Mouse (Mus musculus): ENCODE data around the gene Olfr209.
"Not testable (repeated sequence)": the region's sequence is repeated elsewhere in the genome, so short reads cannot be mapped to it uniquely, and the experiment has no call there.

The Olfr209 gene

DNA sequence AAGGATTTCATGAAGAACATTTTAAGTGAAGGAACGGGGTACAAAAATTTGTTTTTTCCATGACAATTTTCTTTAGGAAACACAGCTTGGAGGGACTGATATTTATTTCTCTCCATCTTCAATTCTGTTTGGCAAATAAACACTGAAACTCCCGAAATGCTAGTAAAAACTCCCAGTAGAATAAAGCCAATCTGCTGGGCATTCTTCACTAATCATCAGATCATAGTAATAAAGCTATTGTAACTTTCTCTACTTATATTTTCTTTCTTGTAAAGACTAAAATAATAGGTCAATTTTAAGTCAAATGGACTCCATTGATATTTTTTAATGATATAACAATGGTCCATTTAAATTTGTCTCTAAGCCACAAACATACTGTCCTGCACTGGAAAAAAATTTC, at the start of gene Olfr209:
Olfr209 (minus strand) TSS at position 101 of the 400 bp plus-strand sequence.
- no peak for DNase-seq (ENCODE audit: low spot score in 2 of 2)

DNA sequence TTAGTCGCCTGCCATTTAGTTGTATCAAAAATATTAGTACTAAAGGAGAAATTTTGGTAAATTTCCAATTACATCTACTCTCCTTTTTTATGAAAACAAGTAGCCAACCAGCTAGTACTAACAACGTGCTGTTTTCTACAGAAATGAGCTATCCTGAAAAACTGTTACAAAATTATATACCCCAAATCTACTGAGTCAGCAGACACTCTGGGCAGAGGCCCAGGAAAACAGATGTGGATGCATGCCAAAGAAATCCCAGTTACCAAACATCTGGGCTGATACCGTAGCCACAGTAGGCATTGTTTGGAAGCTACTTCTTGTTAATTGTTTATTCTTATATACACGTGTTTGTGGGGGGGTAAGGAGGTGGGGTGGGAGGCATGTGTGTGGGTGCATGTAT, 49.7 kb upstream of the Olfr209 start:
- DNase-seq (ENCODE audit: low spot score in 2 of 2) = no peak

DNA sequence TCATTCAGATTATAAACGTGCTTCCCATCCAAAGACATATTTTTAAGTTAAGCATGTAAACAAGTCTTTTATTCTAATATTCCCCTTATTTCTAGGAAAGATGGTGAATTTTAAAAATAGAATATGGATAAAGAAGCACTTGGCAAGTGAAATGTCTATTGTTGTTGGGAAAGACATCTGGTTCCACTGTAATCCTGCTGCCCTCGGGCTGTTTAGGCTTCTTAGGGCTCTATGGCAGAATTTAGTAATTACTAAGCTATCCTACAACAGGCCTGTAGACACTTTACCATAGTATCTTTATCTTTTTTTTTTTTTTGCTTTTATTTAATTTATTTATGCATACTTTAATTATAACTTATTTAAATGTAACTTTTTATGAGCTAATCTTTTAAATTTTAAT, 46.0 kb upstream of the Olfr209 start:
- DNase-seq (ENCODE audit: low spot score in 2 of 2) = no peak

DNA sequence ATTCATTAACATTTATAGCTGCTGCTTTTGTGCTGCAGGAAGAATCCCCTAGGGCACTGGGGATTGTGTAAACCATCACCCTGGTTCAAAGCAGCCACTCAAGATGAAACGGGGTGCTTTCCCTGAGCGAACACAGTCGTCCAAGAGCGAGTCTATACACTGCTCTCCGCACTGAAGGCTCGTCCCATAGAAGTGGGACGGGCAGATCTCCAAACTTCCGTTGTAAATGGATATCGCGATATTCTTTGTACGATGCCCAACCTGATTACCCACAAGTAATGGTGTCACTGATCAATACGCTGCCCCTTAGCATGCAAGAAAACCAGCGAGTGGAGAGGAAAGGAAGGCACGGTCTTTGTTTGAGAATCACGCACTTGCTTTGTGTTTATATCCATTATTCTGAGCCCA, 45.6 kb upstream of the Olfr209 start:
- no peak for DNase-seq (ENCODE audit: low spot score in 2 of 2)

DNA sequence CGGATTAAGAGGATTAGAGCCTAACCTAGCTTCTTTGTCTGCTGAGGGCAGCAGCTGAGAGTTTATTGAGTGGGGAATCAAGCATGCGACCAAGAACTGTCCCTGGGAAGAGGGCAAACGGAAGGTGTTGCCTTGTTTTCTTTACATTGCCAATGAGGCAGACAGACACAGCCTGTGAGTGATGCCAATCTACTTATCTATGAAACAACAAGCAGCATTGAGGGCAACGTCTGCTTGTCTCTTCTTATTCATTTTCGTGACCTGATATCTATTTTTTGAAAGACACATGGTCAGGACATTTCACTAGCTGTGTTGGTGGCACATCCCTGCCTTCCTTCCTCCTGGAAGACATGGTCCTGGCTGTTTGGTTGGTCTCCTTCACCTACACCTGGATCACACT, 43.2 kb upstream of the Olfr209 start, which contains the start of gene Gabrr3:
Gabrr3 (plus strand) TSS at position 301 of the 400 bp plus-strand sequence.
- DNase-seq (ENCODE audit: low spot score in 2 of 2) = no peak

DNA sequence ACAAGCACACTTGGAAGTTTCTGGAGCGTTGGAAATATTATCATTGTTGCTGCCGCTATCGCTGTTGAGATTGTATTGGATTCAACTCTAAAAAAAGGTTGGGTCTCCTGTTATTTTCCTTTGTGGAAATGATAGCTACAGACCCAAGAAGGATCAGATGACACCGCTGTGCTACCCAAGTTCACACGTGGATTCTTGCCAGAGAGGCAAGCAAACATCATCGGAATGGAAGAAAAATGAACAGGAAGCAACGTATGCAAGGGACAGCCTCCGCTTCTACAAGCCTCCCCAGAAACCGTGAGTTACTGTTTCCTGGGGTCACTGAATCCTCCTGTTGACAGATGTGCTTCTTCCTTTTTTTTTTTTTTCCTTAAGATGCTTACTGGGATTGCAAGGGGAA, 41.0 kb upstream of the Olfr209 start:
- DNase-seq (ENCODE audit: low spot score in 2 of 2) = no peak

DNA sequence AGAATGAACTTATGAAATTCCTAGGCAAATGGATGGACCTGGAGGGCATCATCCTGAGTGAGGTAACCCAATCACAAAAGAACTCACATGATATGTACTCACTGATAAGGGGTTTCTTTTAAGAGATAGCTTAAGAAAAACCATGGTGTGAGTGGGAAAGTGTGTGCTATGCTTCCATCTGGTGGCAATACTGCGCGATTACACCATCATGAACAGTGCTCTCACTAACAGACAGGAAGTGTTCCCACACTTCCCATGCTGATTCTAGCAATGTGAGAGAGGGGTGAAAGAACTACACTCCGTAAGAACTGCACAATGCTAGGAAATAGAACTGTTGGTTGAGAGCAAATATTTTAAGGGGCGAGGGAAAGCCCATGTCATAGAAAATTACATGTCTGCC, 39.9 kb upstream of the Olfr209 start:
- no peak for DNase-seq (ENCODE audit: low spot score in 2 of 2)

DNA sequence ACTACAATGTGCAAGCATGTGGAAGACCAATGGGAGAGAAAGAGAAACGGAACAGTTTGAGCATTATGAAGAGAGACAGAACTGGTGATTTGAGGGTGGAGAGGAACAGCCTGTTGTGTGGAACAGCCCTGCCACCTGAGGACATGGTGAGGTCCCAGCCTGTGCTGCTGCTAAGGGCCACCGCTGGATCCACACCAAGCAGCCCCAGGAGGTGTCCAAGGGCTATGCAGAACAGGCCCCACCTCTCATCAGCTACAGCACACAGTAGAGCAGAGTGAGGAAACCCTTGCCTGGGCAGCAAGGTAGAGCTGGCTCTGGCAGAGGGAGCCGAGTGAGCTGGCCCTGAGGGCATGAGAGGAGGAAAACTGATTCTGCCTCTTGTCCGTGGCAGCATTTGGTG, 38.2 kb upstream of the Olfr209 start:
- no peak for DNase-seq (ENCODE audit: low spot score in 2 of 2)

DNA sequence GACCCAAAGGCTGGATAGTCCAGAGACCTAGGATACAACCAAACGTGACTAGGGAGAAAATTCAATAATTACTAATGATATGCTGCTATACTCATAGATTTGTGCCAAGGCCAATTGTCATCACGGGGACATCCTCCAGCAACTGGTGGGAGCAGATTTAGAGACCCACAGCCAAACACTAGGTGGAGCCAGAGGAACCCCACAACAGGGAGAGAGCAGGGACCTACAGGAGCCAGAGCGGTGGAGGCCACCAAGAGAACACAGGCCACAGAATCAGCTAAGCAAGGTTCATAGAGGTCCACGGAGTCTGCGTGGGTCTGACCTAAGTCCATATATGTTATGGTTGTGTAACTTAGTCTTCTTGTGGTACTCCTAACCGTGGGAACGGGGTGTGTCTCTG, 37.3 kb upstream of the Olfr209 start:
- no peak for DNase-seq (ENCODE audit: low spot score in 2 of 2)

DNA sequence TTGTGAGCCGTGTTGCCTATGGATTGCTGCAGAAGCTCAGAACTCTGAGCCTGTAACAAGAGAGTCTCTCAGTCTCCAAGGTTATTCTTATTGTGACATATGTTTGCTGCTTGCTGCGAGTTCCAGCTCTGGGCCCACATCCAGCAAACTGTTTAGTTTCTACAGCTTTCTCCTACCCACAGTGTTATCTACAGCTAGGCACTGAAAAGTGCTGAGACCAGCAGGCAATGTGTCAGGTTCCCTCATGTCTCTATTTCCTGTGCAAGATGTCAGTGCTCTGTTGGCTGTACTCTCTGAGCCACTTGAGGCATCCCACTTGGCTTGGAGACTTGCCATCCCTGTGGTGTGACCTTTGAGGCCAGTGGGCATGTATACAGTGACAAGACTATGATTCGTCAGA, 29.5 kb upstream of the Olfr209 start:
- DNase-seq (ENCODE audit: low spot score in 2 of 2) = no peak

DNA sequence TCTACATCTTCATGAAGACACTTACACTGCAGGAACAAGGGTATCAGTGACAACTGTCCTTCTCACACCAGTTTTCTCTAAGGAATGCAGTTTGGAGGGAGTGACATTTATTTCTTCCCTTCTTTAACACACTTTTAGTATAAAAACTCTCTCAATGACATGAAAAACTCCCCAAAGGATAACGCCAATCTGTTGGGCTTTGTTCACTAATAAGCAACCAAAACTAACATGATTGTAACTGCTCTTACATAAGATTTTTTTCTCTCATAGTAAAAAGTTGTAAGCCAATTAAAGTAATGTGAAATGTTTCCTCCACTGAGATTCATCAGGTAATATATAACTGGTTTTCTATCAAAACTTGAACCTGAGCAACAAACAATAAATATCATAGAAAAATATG, 14.6 kb downstream of the Olfr209 start, which contains the start of gene Olfr206:
Olfr206 (minus strand) TSS at position 101 of the 400 bp plus-strand sequence.
- no peak for DNase-seq (ENCODE audit: low spot score in 2 of 2)

DNA sequence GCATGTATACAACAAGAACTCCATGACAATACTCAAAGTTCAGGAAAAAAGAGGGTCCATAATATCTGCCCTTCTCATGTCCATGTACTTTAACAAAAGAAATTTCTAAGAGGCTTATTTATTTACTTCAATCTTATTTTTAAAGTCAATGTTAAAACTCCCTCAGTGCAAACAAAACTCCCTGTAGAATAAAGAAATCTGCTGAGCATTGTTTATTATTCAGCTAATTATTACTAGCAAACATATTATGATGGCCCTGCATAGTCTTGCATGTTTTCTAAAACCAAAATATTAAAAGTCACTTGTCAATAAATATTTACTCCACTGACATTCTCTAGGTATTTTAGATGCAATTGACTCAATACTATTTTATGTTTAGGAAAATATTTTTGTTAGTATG, 32.8 kb downstream of the Olfr209 start, which contains the start of gene Olfr205:
Olfr205 (minus strand) TSS at position 101 of the 400 bp plus-strand sequence.
- no peak for DNase-seq (ENCODE audit: low spot score in 2 of 2)

DNA sequence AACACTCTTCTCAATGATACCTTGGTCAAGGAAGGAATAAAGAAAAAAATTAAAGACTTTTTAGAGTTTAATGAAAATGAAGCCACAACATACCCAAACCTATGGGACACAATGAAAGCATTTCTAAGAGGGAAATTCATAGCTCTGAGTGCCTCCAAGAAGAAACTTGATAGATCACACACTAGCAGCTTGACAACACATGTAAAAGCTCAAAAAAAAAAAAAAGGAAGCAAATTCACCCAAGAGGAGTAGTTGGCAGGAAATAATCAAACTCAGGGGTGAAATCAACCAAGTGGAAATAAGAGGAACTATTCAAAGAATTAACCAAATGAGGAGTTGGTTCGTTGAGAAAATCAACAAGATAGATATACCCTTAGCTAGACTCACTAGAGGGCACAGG, 40.5 kb downstream of the Olfr209 start:
- not testable (repeated sequence) for DNase-seq (ENCODE audit: low spot score in 2 of 2)

DNA sequence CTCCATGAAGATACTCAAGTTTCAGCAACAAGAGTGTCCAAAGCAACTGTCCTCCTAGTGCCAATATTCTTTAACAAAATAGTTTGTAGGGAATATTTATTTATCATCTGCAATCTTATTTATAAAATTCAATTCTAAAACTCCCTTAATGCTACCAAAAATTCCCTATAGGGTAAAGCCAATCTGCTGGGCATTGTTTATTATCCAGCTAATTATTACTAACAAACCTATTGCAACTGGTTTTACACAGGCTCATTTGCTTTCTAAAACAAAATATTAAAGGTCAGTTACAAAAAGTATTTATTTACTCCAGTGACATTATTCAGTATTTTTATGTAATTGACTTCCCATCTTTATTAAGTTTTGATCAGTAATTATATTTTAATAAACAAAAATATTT, 45.6 kb downstream of the Olfr209 start, which contains the start of gene Olfr204:
Olfr204 (minus strand) TSS at position 101 of the 400 bp plus-strand sequence.
- no peak for DNase-seq (ENCODE audit: low spot score in 2 of 2)

Measured in heart, adult 9 months (tissue).